Mouse (Mus musculus) heart, embryonic 16.5 days (tissue): ENCODE measurements around the gene Dcaf7. TPM values are rescaled to one million over a fixed set of nuclear protein-coding genes. Genes with fewer than 3 reads are reported as not detected.
"Not testable (repeated sequence)": the region's sequence is repeated elsewhere in the genome, so short reads cannot be mapped to it uniquely, and the experiment has no call there.

Source experiments
- ATAC-seq: fragments of 200-750 bp; cut with Nextera tagmentation; replicated peaks from 2 replicates; pipeline ENCODE4 v1.8.0; 2017; ENCODE audit warnings: moderate number of reproducible peaks; ENCODE audit not compliant: insufficient read depth, low FRiP score; ENCODE audit errors: extremely low read depth
- H3K27ac ChIP-seq: fragments of 300-500 bp; sonication (generic); 2 replicates; pipeline ENCODE4 v1.5.1; 2014; ENCODE audit warnings: mild to moderate bottlenecking, low read length, control low read depth, moderate library complexity
- H3K27me3 ChIP-seq: fragments of 300-500 bp; sonication (generic); 2 replicates; pipeline ENCODE4 v1.6.1; 2014; ENCODE audit warnings: low read length, mixed read lengths; ENCODE audit not compliant: control insufficient read depth, insufficient read depth
- H3K36me3 ChIP-seq: fragments of 300-500 bp; sonication (generic); 2 replicates; pipeline ENCODE4 v1.6.1; 2014; ENCODE audit not compliant: control insufficient read depth, insufficient read depth
- H3K4me1 ChIP-seq: fragments of 300-500 bp; sonication (generic); 2 replicates; pipeline ENCODE4 v1.6.1; 2014; ENCODE audit warnings: low read length, mixed read lengths; ENCODE audit not compliant: control insufficient read depth, insufficient read depth
- H3K4me2 ChIP-seq: fragments of 300-500 bp; sonication (generic); 2 replicates; pipeline ENCODE4 v1.6.1; 2014; ENCODE audit warnings: low read depth, mild to moderate bottlenecking, control low read depth, low read length
- H3K4me3 ChIP-seq: fragments of 300-500 bp; sonication (generic); 2 replicates; pipeline ENCODE4 v1.5.1; 2014; ENCODE audit warnings: mild to moderate bottlenecking, control low read depth, low read length
- H3K9ac ChIP-seq: fragments of 300-500 bp; sonication (generic); 2 replicates; pipeline ENCODE4 v1.6.1; 2014; ENCODE audit warnings: low read length, control low read depth
- H3K9me3 ChIP-seq: fragments of 300-500 bp; sonication (generic); replicated peaks from 2 replicates; pipeline ENCODE4 v1.6.1; 2016; ENCODE audit warnings: low read length; ENCODE audit not compliant: control insufficient read depth
- WGBS: fragments of 180-500 bp; shearing (Covaris S2); extraction: QIAGEN DNeasy Blood & Tissue Kit; methylation state at CpG from one replicate; pipeline ENCODE4 v1.1.7; 2014; 5-methylcytosine and 5-hydroxymethylcytosine counted together
- polyA plus RNA-seq: library from polyadenylated mRNA; unstranded; fragments of >200 nt; fragmentation: Nextera tagmentation; extraction: Ambion mirVana; gene quantifications from 2 replicates; pipeline ENCODE4 v1.2.1, GENCODE M21; 2015

The Dcaf7 gene
- polyA plus RNA-seq, 1 experiment from 2014 or later: 44.6 TPM

DNA sequence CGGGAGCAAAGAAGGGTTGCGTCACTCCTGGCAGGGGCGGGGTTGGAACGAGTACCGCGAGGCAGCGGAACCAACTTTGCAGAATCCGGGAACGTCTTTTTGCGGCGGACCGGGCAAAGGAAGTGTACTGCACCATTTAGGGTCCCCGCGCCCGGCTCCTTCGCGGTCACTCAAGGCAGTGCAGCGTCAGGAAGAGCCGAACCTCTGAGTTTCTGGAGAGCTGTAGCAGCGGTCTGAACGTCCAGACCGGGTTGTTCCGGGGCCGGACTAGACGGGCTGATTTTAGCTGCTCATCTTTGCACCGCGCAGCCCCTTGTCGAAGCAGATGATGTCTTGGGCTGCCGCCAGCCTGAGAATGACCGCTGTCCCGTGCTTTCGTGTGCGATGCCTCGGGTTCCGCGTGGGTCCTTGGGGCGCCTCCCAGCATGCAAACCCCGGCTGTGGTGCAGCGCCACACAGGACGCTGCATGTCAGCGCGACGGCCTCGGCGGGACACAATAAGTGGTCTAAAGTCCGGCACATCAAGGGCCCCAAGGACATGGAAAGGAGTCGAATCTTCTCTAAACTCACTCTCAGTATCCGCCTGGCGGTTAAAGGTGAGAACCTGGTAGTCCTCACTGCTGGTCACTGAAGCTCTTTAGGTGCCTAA lies 29.4 kb downstream of the Dcaf7 start, which contains the start of gene Taco1:
TSS of gene Taco1 (plus strand) at position 139 of the 649 bp plus-strand sequence.
- peak within 1 kb of the TSS; percentile 90 for H3K27ac ChIP-seq
- WGBS: under 1% methylated on average over 49 of the region's 49 CpGs
- no peaks in the 10 kb centered on the region for H3K9me3 ChIP-seq
- H3K36me3 ChIP-seq: no peaks in the 10 kb centered on the region; the same call in 1 of the 2 replicates
- ATAC-seq: peak; percentile 96
- H3K27me3 ChIP-seq: no peaks in the 10 kb centered on the region
- H3K4me2 ChIP-seq: peak within 1 kb of the TSS; percentile 84
- H3K4me1 ChIP-seq: peaks cover 8% of the 10 kb centered on the region
- peak within 1 kb of the TSS; percentile 95 for H3K9ac ChIP-seq
- peak within 1 kb of the TSS; percentile 90 for H3K4me3 ChIP-seq

DNA sequence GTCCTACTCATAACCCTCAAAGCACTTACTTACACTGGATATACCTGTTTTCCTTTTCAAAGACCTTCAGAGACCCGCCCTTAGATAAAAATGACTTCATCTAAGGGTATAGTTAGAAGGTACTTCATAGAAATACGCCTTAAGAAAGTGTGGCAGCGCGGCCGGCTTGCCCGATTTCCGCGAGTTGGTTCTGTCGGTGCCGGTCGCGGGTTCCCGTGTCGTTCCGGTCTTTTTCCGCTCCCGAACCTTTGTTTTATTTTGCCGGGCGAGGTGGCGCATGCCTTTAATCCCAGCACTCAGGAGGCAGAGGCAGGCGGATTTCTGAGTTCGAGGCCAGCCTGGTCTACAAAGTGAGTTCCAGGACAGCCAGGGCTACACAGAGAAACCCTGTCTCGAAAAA lies 29.9 kb downstream of the Dcaf7 start:
- not testable (repeated sequence) for ATAC-seq, H3K27me3 ChIP-seq, H3K9me3 ChIP-seq, H3K36me3 ChIP-seq, H3K4me1 ChIP-seq
- Histone ChIP-seq H3K4me2 (peak overlapping the region; percentile 84), H3K27ac (peak overlapping the region; percentile 90), H3K9ac (peak overlapping the region; percentile 95), H3K4me3 (peak overlapping the region; percentile 90)
- 11% methylated on average over 23 of the region's 23 CpGs for WGBS

DNA sequence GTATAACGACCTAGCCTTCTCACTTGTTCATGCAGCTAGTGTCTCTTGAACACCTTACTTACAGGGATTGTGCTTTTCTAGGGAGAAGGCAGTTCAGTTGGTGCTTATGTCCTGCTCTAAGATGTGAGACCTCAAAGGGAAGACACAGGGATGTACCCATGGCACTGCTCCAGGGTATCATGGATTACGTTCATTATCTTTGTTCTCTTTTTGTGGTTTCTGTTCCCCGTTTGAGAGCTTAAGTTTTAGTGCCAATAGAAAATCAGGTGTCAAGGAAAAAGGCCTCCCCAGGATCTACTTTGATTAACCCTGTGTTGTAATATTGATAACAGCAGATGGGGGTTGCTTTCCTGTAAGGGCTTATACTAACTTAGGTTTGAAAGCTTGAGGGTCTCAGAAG lies 37.1 kb downstream of the Dcaf7 start:
- 85% methylated on average over 3 of the region's 3 CpGs for WGBS
- Histone ChIP-seq H3K4me1 (no peaks in the 10 kb centered on the region), H3K36me3 (peaks cover 21% of the 10 kb centered on the region), H3K9me3 (no peaks in the 10 kb centered on the region), H3K4me2 (no peak overlapping the region), H3K27me3 (no peaks in the 10 kb centered on the region), H3K27ac (no peak overlapping the region), H3K4me3 (no peak overlapping the region), H3K9ac (no peak overlapping the region)
- no peak for ATAC-seq

DNA sequence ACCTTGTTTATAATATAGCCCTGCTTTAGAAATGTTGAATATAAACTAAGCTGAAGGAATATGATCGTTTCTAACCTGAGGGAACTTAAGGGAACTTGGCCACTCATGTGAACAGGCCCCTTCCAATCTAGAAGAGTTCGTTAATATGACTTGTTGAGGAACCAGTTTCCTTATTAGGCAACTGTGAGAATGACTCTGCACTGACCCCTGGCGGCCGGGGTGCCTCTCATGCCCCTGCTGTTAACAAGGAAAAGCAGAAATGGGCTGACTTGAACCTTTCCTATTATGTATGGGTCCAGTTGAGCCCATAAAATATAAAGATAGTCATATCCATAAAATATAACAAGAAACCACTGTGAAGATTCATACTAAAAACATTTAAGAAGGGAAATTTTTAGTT lies 39.6 kb downstream of the Dcaf7 start:
- H3K4me3 ChIP-seq: no peak overlapping the region
- no peaks in the 10 kb centered on the region for H3K27me3 ChIP-seq
- no peak overlapping the region for H3K9ac ChIP-seq
- H3K4me1 ChIP-seq: no peaks in the 10 kb centered on the region
- peaks cover 21% of the 10 kb centered on the region for H3K36me3 ChIP-seq
- no peak for ATAC-seq
- WGBS: 2% methylated on average over 4 of the region's 4 CpGs
- no peaks in the 10 kb centered on the region for H3K9me3 ChIP-seq
- H3K27ac ChIP-seq: no peak overlapping the region
- no peak overlapping the region for H3K4me2 ChIP-seq

DNA sequence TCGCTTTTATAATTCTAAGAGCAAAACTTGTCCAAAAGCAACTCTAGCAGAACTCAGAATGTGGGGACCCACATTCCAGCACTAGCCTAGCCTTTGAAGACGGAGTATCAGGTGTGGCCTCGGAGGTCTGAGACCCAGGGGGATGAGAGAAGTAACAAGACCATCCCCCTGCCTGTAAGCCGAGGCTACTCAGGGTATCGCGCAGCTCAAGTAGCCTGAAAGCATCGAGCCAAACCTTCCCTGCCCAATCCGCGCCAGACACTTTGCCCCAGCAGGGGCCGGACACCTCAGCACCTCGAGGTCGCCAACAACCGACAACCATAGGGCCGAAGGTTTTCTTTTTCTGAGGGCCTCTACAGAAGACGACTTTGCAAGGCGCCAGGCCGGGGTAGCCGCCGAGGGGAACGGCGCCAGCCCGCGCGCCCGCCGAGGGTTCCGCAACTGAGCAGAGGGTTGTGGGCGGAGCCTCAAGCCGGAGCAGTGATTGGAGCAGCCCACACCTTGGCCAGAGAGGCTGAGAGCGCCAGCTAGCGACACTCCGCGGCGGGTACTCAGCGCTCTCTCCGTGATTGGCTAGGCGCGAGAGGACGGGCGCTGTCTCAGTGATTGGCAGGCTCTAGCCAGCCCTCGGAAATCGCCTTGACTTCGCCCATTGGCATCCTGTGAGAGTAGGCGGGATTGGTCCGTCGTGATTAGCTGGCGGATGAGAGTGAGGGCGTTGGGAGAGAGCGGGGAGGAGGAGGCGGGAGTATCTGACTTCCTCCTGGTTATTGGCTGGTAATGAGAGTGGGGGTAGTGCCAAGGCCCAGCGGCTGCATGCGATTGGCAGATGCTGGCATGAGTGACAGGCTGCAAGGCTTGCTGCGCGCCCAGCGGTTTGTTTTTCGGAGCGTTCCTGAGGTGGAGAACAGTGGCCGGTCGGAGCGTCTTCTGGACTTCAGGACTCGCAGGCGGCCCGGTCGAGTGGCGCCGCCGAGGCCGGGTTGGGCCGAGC lies 47.3 kb downstream of the Dcaf7 start, which contains the start of gene Map3k3:
TSS of gene Map3k3 (plus strand) at position 906 of the 994 bp plus-strand sequence.
- peak within 1 kb of the TSS; percentile 93 for H3K4me2 ChIP-seq
- under 1% methylated on average over 69 of the region's 69 CpGs for WGBS
- H3K9me3 ChIP-seq: no peaks in the 10 kb centered on the region
- ATAC-seq: peak; percentile 97
- no peaks in the 10 kb centered on the region for H3K36me3 ChIP-seq
- no peaks in the 10 kb centered on the region for H3K27me3 ChIP-seq
- peak within 1 kb of the TSS; percentile 98 for H3K27ac ChIP-seq
- peaks cover 13% of the 10 kb centered on the region for H3K4me1 ChIP-seq
- peak within 1 kb of the TSS; percentile 77 for H3K4me3 ChIP-seq
- peak within 1 kb of the TSS; percentile 92 for H3K9ac ChIP-seq

DNA sequence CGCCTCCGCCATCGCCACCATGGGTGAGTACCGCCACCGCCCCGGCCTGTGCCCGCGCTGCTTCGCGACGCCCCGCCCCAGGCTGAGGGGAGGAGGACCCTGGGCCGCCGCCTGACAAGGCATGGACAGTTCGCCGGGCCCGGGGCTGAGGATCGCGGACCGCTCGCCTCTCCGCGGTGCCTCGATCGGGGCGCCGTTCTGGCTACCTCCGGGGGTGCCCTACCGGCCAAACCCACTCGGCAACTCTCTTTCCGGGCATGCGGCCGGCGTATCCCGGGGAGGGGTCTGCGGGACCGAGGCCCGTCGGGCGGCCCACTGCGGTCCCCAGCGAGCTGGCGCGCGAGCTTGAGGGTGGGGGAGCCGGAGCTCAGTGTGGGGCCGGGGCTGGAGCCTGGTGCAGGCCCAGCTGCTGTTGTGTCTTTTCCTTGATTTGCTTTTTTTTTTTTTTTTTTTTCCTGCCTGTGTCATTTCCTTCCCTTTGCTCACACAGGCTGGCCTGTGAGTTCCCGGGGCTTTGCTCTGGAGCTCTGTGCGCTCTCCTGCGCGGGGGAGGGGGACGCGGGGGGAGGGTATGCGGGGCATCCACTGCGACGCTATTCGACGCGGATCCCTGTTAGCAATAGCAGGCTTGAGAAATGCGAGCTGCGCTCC lies 48.4 kb downstream of the Dcaf7 start:
- H3K4me2 ChIP-seq: peak overlapping the region; percentile 71
- H3K36me3 ChIP-seq: no peaks in the 10 kb centered on the region
- H3K4me1 ChIP-seq: peaks cover 13% of the 10 kb centered on the region
- H3K4me3 ChIP-seq: peak overlapping the region; percentile 77
- peak overlapping the region; percentile 98 for H3K27ac ChIP-seq
- WGBS: 0% methylated on average over 53 of the region's 61 CpGs
- no peaks in the 10 kb centered on the region for H3K9me3 ChIP-seq
- ATAC-seq: peak; percentile 74
- H3K27me3 ChIP-seq: no peaks in the 10 kb centered on the region
- peak overlapping the region; percentile 89 for H3K9ac ChIP-seq

DNA sequence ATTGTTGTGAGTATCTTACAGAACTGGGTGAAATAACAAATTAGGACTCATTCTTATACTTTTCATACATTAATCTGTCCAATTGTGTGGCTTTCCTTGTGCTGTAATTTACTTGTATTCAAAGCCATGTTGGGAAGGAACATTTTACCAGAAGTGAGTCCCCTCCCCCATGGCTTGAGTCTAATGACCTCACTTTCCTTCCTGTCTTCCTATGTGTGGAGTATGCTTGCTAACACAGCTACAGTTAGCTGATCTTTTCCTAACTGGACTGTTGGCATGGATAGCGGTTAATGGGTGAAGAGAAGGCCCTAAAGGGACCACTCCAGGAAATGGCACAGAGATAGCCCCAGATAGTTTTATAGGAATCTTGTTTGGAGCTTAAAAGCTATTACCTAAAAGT lies 61.6 kb downstream of the Dcaf7 start:
- 53% methylated on average over 1 of the region's 1 CpGs for WGBS
- ATAC-seq: peak; percentile 78

DNA sequence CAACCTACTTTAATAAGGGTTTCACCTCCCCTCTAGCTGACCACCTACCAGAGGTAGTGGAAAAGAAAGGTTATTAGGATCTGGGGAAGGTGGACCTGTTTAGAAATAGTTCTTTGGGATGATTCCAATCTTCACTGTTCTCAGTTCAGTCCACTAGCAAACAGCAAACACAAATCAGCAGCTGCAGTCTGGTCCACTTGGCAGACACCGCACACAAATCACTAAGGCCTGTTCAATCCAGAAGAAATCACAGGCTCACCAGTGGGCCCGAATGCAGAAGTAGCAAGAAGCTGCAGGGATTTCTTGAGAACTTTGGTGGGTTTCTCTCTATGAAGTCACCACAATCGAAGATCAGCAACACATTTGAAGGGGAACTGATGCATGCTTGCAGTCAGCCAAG lies 66.2 kb downstream of the Dcaf7 start:
- Histone ChIP-seq H3K4me1 (peaks cover 2% of the 10 kb centered on the region; the same call in 1 of the 2 replicates), H3K4me3 (no peak overlapping the region), H3K9ac (no peak overlapping the region), H3K9me3 (no peaks in the 10 kb centered on the region), H3K4me2 (no peak overlapping the region), H3K27ac (no peak overlapping the region), H3K27me3 (no peaks in the 10 kb centered on the region), H3K36me3 (peaks cover 10% of the 10 kb centered on the region; the same call in 1 of the 2 replicates)
- no peak for ATAC-seq
- WGBS: 89% methylated on average over 3 of the region's 3 CpGs

More for the DNA sequence above, 61.6 kb downstream of the Dcaf7 start:
- Histone ChIP-seq H3K4me1 (peaks cover 2% of the 10 kb centered on the region; the same call in 1 of the 2 replicates), H3K27me3 (no peaks in the 10 kb centered on the region), H3K9me3 (no peaks in the 10 kb centered on the region), H3K27ac (peak overlapping the region; percentile 76), H3K4me2 (no peak overlapping the region), H3K9ac (no peak overlapping the region), H3K4me3 (no peak overlapping the region), H3K36me3 (peaks cover 10% of the 10 kb centered on the region; the same call in 1 of the 2 replicates)
